Mouse (Mus musculus): Measurements from ENCODE around the gene Atxn1.
A peak's percentile ranks its signal among the peaks of the same experiment; 100 is the strongest.

Gene Atxn1

DNA sequence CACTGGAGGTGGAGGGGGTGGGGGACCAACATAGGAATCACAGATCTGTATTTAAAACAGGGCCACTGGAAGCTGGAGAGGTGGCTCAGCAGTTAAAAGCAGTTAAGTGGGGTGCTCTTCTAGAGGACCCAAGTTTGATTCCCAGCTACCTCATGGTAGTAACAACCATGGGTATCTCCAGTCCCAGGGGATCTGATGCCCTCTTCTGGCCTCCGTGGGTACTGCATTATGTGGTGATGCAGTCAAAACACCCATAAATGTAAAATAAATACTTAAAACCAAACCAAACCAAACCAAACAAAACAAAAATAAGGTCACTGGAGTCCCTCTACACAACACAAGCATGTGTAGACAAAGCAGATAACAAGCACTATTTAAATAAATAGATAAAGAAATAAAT, 32.9 kb downstream of the Atxn1 start:
- DNase-seq (ENCODE audit: low read depth): no peak

DNA sequence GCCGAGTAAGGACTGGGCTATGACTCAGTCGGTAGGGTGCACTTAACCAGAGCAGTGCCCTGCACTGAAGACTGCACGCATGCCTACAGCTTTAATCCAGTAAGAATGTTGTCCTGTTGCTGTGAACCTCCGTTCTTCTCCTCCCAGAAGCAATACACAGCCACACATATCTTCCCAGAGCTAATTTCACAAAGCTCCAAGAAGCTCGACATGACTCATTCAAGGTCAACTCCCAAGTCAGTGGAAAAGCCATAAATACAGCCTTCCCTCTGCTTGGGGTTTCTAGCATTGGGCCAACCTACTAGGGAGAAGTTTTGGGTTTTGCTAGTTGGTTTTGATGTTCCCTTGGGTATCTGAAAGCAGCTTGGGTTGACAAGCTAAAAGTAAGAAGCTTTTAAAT, 33.6 kb downstream of the Atxn1 start:
- DNase-seq (ENCODE audit: low read depth): no peak

DNA sequence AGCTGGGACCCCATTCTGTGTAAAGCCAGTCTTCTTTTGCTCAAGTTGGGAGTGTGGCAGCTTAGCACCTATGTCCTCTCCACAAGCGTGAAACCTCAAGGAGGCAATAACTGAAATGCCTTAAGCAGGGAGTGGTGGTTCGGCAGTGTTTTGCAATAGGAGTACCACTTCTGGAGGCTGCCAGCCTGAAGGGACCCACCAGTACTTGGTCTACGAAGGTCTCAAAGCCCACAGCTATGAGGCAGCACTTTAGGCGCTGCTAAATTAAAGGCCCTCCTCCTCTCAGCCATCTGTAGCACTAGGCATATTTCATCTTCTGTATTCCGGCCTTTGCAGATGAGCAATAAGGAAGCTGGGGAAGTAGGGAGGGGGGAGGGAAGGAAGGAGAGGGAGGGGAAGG, 35.1 kb downstream of the Atxn1 start:
- DNase-seq (ENCODE audit: low read depth): no peak

DNA sequence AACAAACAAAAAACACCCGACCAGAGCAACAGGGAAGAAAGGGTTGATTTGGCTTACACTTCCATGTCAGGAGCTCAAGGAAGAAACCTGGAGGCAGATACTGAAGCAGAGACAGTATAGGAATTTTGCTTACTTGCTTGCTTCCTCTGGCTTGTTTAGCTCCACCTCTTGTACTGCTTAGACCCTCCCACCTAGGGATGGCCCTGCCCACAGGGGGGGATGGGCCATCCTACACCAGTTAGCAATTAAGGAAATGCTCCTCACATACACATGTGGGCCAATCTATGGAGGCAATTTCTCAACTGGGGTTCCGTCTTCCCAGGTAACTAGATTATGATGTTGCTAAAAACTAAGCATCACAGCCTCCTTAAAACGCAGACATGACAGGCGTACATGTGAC, 39.5 kb downstream of the Atxn1 start:
- no peak for DNase-seq (ENCODE audit: low read depth)

DNA sequence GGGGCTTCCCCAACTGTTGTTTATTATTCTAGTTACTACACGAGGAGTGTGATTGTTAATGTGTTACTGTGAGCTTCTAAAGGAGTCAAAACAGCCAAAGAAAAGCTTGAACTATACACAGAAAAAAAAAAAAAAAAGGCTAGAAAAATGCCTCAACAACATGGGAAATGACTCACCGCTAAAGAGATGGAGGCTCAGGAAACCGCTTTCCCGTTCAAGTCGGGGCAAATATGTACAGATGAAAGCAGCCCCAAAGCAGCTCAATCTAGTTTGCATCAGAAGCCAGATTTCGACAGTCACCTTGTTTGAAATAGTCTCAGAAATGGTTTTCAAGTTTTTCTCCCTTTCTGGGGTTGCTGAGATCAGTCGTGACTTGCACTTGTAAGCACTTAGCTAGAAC, 40.3 kb downstream of the Atxn1 start:
- no peak for DNase-seq (ENCODE audit: low read depth)

DNA sequence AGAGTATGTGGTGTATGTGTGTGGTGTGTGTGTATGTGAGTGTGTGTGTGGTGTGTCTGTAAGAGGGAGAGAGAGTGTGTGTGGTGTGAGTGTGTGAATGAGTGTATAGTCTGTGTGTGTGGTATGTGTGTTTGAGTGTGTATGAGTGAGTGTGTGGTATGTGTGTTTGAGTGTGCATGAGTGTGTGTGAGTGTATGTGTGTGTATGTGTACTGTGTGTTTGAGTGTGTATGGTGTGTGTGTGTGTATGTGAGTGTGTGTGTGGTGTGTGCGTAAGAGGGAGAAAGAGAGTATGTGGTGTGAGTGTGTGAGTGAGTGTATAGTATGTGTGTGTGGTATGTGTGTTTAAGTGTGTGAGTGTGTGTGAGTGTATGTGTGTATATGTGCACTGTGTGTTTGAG, 41.7 kb downstream of the Atxn1 start:
- DNase-seq (ENCODE audit: low read depth): no peak

DNA sequence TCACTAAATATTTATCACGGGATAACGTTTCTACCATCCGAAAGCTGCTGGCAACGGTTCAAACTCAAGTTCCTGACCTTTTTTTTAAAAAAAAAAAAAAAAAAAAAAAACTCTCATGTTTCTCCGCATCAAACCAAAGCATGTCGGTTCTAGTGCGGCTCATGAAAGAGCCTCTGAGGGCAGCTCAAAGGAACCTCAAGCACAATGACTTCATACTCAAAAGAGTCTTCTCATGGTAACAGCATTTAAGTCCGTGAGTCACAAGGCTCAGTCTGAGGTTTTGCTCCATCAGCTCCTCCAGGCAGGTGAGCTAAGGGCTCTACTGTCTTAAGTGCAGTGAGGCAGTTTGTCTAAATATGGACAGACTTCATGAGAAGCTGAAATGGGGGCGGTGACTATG, 42.3 kb downstream of the Atxn1 start:
- DNase-seq (ENCODE audit: low read depth): no peak

DNA sequence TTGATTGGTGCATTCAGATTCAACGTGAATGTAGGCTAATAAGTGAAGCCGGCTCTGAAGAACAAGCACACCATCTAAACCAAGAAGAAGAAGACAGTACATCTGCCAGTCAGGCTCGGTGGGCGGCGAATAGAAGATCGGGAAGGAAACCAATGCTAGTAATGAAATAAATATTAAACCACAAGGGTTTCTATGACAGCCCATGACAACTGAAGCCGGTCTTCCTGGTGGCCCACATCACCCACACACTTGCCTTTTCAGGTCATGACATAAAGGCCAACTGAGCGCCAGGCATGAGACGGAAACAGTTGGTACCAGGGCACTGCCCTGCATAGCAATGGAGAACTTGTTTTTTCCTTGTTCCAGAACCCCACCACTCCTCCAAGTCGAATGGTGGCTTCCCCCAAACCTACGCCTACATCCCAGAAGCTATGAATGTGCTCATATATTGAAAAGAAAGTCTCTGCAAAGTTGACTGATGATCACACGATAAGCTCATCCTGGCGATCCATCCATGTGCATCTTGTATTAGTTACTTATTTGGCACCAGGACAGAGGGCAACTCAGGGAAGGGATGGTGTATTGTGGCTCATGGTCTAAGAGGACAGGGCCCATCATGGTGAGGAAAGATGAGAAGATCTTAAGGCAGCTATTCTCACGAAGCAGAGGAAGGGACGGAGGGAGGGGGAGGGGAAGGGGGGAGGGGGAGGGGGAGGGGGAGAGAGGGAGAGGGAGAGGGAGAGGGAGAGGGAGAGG, 45.7 kb downstream of the Atxn1 start:
- DNase-seq (ENCODE audit: low read depth): no peak

DNA sequence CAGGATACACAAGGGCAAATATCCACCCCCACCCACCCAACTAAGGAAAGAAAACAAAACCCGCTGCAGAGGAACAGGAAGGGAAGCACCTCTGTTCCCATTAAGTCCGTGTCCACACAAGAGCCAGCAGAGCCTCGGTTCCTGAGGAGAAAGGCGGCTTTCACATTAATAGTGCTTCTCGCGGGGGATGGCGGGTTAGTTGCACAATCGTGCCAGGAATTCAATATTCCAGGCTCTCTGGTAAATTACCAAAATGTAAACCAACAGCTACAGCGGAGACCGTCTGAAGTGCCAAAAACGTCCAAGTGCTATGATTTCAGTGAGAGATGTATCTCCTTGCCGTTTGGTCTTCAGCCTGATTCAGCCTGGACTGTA, 46.8 kb downstream of the Atxn1 start:
- DNase-seq (ENCODE audit: low read depth): no peak

DNA sequence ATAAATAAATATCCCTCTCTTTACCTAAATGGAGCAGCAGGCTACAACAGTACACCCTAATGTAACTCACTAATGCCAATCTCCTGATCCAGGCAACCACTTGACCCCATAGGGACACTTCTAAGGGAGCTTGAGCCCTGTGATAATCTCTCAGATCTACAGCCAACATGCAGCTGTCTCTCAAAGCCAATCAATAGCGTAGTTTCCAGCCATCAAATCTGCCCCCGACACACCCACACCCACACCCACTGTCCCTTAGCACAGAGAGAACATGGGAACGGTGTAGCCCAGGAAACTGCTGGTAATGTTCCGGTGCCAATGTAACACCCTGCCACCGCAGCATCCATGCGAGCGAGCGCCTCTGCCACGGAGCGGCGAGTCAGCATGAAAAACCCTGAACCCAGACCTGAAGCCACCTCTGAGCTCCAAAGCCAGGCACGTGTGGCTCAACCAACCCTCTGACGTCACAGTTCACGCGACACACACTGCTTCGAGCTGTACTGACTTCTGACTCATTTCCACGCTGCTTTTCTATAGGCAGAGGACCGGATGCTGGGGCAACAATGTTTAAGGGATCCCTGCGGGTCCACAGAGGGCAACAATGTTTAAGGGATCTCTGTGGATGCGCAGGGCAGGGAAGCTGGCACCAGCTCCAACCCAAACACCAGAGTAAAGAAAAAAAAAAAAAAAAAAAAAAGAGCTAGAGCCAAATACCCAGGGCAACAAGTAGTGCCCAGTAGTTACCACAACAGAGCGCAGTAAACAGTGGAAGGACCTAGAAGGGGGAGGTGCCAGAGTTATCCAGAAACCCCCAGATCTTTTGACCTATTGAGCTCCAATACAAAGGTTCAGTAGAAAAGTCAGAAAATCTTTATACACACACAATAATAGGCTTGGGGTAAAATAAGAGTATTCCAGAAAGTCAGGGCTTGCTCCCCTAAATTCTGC, 47.5 kb downstream of the Atxn1 start:
- DNase-seq (ENCODE audit: low read depth): no peak

DNA sequence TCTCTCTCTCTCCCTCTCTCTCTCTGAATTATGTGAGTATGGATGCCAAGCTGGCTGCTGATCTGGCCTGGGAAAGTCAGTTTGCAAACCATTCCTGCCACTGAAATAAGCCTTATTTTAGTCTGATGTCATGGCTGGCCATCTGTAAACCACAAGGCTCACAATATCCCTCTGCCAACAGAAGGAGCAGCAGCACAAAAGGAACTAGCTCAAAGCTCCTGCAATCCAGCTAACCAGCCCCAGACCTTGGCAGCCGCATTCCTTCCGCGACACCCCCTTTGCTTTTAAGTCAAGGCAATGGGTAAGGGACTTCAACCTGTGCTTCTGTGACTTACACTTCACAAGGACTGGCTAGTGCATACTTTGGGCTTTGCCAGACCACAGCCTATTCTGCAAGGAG, 48.9 kb downstream of the Atxn1 start:
- no peak for DNase-seq (ENCODE audit: low read depth)

DNA sequence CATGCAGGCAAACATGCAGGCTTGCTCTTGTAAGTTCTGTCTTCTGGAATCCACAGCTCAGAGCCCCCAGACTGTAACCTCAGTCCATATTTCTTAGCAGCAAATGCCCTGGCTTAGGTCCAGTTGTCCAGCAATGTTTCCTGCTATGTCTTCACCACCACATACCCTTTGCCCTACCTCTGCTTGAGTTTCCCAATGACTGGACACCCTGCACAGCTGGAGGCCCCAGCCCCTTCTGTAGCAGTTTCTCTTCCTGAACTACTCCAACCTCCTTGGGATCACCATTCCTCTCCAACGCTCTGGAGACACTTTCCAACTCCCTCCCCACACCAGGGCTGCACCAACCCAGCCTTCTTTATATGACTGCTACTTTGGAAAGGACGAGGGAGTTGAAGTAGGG, 49.8 kb downstream of the Atxn1 start:
- DNase-seq (ENCODE audit: low read depth): no peak

DNA sequence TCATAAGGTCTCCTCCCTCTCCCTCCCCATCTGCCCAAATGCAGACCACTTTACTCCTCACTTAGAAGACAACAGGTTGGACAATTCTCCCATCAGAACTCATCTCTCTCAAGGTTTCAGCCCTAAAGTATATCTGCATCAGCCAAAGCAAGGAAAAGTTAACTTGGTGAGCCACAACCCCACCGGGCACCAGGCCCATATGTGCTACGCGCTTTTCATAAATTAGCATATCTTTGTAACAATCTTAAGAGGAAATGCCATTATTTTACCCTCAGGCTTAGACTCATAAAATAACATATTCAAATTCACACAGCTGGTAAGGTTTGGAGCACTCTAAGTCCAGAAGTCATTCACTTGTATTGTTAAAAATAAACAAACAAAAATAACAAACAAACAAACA, 50.7 kb downstream of the Atxn1 start:
- no peak for DNase-seq (ENCODE audit: low read depth)

DNA sequence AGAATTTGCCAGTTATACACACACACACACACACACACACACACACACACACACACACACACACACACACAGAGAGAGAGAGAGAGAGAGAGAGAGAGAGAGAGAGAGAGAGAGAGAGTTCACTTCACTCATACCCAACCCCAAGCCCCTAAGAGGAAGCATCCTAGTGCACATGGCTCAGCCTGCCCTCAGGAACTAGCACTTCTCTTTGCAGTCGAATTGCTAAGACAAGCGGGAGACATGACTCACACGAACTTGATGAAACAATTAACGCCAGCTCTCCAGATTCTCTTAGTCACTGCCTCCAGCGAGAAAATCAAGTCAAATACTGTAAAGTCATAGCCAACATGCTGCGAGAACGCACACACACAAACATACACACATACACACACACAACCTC, 53.0 kb downstream of the Atxn1 start:
- DNase-seq (ENCODE audit: low read depth): no peak

DNA sequence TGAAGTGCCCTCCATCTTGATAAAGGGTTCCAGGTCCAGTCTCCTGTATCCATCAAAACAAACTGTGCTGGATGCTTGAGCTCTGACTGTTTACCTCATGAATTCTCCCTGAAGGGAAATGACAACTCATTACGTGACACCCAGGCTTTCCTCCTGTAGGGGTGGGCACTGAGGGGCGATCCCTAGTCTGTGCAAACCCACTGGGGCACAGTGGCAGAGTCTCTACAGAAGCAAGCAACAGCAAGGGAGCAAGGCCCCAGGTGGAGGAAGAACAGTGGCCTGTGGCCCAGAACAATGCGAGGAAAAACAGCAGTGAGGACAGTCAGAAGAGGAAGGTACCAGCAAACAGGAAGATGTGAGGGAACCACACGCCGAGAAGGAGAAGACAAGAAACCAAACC, 53.7 kb downstream of the Atxn1 start:
- DNase-seq (ENCODE audit: low read depth): no peak

DNA sequence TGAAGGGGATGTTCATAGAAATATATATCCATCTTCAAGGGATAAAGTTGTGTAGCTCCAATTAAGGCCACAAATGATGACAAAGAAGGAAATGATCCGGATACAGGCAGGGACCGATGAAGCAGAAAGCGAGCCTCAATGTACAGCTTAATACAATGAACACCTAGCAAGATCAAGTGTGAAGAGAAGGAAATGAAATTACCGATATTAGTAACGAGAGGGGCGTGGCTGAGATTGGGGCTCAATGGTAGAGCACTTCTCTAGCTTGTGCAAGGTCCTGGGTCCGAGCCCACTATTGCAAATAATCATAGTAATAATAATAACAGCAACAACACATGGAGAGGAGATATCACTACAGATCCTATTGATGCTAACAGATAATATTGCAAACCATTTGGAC, 54.5 kb downstream of the Atxn1 start:
- no peak for DNase-seq (ENCODE audit: low read depth)

DNA sequence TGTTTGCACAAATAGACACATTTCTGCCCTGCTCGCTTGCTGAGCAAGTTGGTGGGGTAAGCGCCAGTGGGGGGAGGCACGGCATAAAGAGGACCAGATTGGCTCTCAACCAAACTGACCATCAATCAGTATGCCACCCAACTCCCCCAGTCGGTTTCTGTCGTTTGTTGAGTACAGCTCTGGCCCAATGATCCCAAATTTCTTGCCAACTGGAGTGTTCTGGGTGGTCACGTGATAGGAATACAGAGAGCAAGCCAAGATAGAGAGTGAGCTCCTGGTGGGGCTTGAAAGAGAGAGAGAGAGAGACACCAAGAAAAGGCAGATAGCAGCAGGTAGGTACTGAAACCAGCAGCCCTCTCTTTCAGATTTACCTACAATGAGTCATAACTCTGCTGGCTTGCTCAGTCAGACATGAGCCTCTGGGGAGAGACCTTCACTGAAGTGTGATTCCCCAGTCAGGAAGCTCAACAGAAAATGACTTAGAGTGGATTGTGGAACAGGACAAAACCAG, 57.6 kb downstream of the Atxn1 start:
- DNase-seq (ENCODE audit: low read depth): no peak

DNA sequence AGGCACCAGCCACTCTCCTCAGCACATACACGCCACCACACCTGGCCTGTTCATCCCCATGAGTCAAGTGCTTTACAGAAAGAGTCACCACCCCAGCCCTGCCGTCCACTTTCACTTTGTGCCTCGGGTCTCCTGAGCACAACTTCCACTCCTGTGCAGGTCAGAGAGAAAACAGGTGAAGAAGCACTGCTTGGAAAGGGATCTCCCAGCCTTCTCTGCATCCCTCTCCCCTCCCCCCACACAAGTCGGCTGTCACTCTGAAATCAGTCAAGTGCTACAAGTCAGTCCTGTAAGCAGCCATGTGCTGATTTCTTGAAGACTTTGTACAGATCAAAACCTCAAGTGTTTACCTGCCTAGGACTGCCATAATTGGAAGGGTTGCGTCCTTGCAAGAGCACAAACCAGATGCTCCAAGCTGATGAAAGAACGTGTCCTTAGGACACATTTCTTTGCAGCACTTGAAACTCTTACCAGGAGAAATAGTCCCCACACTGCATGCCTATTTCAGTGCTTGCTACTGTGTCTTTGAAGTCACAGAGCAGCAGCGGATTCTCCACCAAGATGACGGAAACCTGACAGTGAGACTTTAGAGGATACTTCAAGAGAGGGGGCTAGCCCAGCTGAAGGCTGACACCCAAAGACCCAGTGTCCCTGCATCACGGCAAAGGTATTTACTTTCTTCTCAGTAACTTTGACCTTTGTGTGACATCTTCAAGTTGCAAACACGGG, 58.2 kb downstream of the Atxn1 start:
- DNase-seq (ENCODE audit: low read depth): no peak

DNA sequence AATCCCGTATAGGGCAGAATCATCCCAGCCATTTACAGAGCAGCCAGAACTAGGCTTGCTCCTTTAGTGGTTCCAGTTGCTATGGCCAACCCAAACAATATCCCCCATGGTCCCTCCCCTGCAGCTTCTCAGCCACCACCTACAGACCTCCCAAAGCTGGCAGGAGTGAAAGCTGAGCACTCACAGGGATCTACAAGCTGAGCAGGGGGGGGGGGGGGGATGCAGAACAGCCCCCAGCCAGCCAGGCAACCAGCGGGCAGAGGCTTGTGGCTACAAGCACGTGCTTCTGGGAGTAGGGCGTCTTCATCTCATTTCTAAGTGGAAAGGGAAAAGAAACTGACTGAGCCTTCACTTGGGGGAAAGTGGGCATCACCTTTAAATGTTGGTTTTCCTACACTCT, 59.9 kb downstream of the Atxn1 start:
- no peak for DNase-seq (ENCODE audit: low read depth)

DNA sequence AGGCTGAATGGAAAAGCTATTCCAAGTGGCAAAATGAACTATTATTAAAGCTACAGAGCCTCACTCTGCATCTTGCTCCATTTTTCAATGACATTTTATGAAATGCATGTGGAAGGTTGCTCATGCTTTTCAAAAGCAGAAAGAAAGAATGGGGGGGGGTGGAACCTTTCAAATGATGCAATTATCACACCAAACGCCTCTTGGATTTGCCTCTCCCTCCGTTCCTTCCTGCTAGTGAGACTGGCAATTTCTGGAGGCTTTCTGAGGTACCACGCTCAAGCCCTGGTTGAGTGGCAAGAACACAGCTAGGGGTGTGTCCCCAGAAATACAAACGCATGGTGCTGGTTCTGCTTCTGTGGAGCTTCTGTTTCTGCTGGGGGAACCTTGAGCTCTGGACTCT, 60.4 kb downstream of the Atxn1 start:
- DNase-seq (ENCODE audit: low read depth): no peak

DNA sequence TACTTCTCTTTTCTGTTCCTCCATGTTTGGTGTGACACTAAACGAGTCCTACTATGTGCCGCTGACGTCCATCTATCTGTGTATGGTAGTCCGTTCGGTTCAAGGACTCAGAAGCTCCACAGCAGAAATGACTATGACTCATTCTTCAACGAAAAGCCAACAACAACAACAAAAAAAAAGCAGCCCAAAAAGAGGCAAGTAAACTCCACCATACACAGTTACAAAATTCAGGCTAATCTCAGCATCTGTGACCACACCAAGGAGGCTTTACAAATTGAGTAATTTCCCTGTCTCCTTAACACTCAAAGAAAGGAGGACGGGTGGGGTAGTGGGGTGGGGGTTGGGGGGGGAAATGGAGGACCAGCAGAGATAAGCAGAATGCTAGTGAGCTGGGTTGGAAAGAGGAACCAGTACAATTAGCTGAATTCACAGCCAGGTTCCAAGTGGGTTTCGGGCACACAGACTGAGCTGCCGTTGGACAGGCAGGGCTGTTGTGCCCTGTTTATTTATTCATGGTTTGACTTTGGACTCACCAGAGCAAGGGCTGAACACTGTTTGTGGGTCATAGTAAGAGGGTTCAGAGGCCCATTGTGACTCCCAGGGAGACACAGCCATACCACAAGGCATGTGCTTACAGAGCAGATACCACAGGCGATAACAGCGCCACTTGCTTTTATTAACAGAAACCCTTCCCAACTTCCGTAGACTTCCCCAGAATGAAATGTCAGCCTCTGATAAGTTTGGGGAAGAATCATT, 61.1 kb downstream of the Atxn1 start:
- peak; percentile 46 for DNase-seq (ENCODE audit: low read depth)

DNA sequence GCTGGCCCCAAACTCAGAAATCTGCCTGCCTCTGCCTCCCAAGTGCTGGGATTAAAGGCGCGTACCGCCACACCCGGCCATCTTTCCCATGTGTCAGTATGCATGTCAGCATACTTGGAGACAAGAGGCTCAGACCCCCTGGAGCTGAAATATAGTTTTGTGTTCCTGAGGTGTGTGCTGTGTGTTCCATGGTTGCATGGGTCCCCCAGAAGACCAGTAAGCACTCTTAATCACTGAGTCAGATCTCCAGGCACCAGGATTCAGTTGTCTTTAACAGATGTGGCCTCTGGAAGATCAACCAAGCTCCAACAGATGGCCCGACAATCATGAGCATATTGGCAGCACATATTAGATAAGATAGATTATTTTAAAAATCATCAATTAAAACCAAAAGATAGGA, 62.4 kb downstream of the Atxn1 start:
- no peak for DNase-seq (ENCODE audit: low read depth)

All from c-Kit-positive CD71-positive TER-119-negative erythroid progenitor cells, embryonic 14.5 days (primary cell).